Mouse (Mus musculus) frontal cortex, postnatal 36 days (tissue): ENCODE results near the gene Cr2.
A peak's percentile ranks its signal among the peaks of the same experiment; 100 is the strongest.
"Not testable (repeated sequence)": the region's sequence is repeated elsewhere in the genome, so short reads cannot be mapped to it uniquely, and the experiment has no call there.

Experiments used
- DNase-seq, 2 experiments: peaks; one replicate each; pipeline ENCODE4 v3.0.0; 2022; ENCODE audit warnings: low spot score in 2 of 2

Gene Cr2

DNA sequence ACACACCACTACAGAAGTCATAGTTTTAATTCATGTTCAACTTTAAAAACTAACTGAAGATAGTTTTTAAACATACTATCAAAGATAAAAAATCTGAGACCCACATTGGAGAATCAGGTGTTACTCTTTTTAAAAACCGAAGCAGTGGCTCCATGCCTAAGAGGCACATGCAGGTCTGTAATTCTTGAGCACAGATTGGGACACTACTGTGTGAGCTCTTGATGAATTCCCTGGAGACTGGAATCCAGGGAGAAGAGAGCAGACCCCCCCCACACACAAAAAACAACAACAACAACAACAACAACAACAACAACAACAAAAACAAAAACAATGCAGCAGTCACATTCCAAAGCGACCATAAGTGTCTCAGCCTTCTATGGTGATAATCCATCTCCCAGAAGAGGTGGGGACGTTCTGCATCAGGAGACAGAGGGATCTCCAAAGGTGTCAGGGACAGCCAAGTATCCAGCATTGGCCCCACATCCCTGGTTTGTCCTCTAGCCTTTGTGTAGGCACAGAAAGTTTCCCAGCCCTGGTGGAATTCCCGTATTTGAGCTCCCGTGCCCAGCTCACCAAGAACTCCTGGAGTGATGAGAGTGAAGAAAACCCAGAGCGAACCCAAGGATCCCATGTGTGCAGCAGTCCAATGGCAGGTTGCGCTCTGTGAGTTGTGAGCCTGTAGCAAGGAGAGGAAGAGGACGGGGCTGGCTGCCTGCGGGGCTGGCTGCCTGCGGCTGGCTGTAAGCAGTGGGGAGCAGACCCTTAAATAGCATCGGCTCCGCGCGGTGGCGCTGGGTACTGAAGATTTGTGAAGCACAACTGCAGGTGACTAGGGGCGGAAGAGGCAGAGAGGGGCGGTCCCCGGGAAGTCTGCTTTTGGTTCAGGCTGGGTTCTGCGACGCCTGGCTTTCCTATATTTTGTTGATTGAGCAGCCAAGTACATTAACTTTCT, at the start of gene Cr2:
TSS of gene Cr2 (minus strand) at position 737 of the 952 bp plus-strand sequence.
- peak; percentile 60 to 63 for DNase-seq

DNA sequence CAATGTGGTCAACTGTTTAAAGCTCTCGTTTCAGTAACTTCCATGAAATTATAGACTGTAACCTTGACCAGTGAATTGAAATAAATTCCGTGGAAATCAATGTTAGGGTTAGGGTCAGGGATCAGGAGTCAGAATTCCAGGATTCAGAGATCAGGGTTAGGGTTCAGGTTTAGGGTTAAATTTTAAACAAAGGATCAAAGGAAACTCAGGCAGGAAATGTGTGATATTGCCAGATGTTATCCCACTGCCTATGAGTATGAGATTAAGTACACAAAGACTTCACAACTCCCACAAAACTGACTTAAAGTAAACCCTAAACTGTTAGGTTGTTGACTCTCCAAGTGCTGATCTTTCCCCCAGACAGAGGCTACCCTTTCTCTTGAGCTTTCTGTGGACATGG, 45.3 kb upstream of the Cr2 start:
- no peak for DNase-seq

DNA sequence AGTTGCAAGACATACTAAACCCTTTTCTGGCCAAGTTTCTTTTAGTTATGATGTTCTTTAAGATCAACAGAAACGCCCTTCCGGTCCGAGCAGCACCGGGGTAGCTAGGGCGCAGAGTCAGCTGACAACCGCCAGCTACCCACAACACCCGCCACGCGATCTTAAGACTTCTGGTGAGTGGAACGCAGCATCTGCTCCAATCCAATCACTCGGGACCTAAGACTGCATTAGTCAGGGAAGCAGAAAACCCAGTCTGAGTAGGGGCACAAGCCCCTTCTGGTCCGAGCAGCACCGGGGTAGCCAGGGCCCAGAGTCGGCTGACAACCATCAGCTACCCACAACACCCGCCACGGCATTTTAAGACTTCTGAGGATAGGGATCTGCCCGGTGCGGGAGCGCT, 36.3 kb upstream of the Cr2 start:
- DNase-seq: not testable (repeated sequence)

DNA sequence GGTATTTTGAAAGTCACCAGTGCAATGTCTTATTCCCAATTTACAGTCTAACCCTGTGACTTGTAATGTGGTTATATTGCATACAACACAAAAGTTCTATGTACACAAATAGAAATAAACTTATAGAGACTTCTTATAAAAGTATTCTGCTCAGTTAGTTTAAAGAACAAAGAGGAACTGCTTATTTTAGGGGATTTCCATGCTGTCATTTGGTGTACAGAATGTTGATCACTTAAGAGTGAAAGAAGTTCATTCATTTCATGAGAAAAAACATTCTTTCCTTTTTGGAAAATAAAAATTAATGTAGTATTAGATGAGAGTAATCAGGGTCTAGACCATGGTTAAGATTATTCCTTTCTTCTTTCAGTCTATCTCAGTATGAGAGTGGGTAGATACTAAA, 8.2 kb upstream of the Cr2 start:
- no peak for DNase-seq

DNA sequence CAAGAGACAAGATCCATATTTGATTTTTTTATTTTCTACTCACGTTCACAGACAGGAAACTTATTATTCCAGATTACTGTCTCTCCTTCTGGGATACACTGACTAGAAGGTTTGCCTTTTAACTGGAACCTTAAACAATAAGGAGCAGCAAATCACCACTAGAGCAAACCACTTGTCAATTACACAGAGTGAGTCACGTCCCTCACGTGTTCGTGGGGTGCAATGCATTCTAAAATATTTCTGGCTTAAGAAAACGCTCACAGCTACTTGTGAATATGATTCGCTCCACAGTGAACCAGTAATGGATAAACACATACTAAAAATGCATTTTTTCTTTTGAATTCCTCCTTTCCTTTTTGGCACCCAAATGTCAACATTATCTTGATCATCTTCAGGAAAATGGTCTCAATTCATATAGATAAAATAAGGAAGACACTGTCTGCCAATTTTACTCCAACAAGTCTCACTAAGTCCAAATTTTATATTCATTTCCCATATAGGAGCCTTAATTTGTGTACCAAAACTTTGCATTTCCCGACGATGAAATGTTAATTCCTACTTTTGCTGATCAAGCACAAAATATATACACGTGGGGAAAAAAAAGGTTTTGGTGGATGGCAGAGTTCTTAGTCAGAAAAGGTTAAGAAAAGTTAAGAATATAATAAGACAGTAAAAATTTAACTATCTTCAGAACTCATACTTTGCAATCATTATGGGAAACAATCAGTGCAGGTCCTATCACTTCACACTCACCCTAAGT, 11.3 kb downstream of the Cr2 start:
- no peak for DNase-seq

DNA sequence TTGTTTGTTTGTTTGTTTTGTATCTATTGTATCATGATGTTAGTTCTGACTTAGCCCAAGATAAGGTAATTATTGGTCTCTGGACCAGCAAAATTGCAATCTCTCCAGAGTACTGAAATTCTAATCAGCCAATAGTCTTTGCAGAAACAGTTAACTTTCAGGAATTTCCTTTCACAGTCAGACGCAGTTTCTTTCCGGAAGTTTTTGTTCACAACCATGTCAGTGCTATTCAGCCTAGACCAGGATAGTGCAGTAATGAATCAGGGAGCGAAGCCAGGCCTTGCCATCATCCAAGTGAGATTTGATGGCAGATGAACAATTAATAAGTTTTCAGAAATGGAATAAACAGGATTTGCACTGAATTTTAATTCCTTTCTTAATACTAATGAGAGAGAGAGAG, 44.4 kb downstream of the Cr2 start:
- DNase-seq: no peak

DNA sequence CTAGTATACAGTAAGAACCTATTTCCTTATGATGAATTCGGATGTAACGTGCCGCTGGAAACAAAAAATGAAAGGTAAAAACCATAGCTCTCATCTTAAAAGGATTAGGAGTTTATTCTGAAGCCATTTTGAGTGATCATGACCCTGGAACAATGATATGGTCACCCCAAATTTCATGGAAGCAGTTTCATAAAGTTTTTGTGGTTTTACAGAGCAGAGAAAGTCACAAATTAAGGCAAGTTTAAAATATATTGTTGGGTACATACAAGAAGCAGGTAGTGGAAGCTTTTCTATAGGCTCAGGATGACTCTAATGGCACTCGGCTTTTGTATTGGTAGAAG, 44.9 kb downstream of the Cr2 start:
- DNase-seq: no peak

DNA sequence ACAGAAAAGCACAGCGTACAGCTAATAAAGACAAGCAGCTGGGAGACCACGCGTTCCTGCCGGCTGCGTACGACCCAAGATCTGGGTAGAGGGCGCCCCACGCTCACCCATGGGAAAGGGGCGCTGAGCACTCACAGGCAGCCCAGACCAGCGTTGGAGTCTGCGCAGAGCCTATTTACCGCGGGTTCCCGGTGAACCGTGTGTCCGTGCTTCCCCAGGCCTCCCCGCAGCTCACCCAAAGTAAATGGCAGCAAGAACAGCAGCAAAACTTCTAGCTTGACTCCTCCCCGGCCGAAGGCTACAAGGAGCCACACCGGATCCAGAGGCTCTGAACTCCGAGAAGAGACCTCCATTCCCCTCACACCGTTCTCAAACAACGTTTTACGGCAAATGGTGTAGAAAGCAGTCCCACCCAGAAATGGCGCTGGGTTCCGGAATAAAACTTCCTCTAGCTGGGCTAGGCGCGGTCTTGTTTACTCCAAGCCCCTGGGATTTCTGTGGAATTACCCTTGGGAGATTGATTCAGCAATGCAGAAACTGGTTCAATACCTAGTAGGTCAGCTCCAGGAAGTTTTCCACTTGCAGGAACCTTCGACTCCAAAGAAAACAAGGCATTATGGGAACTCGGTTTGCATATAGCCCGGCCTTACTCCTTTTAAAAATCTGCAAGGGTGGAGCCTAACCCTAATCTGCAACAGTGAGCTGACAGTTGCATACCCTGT, 45.4 kb downstream of the Cr2 start, which contains the start of gene Cr1l:
TSS of gene Cr1l (minus strand) at position 634 of the 722 bp plus-strand sequence.
- DNase-seq: peak; percentile 88 to 90

DNA sequence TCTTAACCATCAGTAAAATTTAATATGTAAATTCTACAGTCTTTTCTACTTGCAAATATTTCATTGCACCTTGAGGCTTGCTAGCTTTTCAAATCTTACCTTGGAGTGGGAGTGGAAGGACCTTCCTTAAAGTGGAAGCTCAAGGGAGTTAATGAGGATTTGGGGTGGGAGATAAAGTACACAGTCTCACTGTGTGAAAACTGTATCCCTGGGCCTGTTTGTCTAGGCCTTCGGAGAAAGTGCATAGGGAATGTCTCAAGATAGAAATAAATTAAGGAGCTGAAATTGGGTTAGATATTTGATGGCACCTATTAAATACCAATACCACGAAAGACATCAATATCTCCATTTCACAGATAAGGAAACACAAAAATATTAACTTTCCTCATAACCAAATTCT, 46.0 kb downstream of the Cr2 start:
- no peak for DNase-seq

DNA sequence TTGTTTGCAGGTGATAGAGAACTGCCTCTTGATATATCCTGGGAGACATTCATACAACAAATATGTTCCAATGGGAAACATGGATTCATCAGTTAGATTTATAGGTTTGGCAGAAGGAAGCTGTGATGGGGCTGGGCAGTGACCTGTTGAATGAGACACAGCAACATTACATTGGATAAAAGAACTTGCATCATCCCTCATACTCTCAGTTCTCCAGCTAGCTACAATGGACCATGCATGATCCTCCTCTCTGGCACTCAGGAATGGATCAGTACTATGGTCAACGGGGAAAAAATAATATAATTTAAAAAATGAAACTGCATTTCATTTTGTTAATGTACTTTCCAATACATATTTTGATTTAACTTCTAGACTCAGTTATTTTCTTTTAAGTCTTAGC, 46.6 kb downstream of the Cr2 start:
- DNase-seq: no peak

DNA sequence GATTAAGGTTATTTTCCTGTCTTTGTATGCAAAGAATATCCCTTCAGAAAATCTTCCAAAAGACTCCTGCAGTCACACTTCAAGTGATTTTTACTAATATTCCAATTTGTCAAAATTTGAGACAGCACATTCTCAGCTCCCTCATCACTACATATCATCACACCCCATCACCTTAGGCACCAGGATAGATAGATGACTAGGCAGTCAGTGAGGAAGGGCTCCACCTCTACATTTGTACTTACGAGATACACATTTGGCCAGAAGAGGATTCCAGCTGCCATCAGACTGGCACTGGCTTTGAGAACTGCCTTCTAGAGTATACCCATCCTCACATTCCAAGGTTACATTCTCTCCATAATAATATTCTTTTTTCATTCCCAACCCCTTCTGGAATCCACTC, 62.1 kb downstream of the Cr2 start:
- no peak for DNase-seq

DNA sequence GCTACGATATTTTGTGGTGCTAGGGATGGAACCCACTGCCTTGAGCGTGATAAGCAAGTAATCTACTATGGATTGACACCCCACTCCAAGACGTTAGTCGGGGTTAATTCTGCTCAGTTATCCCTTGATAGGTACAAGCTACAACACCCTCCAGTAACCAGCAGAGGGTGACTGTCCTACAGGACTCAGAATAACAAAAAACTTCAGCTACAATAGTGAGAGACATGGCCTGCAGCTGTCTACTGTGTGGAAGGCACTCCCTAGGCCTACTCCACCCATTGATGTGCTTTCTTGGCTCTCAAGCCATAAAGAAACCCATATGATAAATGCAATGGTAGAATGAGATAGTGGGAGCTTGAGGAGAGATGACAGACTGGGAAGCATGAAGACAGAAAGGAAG, 62.9 kb downstream of the Cr2 start:
- no peak for DNase-seq

DNA sequence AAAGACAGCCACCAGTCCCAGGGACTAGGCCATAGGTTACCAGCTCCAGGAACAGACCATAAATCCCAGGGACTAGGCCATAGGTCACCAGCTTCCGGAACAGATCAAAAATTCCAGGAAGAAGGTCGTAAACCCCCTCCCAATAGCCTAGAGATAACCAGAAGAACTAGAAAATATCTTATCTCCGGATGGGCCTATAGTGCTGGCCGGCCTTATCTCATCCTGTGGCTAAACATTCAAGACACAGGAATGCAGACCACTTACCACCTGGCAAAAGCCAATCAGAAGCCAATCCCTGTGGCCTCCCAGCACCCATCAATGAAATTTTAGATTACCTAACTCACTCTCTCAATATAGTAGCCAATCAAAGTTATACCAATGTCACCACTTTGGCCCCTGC, 75.8 kb downstream of the Cr2 start:
- DNase-seq: no peak

DNA sequence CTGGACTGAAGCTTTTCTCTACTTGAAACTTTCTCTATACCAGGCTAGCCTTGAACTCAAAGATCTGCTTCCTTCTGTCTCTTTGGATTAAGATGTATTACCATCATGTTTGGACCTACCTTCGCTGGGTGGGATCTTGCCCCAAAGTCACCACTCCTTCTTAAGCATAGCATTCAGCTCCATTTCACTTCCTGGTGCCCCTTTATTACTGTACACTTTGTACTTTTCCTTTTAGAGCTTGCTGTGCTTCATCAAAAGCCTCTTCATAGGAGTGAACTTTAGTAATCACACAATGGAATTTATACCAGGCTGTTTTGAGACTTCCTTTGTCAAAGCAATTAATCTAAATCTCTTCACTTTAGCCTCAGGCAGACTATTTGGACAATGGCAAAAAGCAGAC, 78.5 kb downstream of the Cr2 start:
- DNase-seq: no peak

DNA sequence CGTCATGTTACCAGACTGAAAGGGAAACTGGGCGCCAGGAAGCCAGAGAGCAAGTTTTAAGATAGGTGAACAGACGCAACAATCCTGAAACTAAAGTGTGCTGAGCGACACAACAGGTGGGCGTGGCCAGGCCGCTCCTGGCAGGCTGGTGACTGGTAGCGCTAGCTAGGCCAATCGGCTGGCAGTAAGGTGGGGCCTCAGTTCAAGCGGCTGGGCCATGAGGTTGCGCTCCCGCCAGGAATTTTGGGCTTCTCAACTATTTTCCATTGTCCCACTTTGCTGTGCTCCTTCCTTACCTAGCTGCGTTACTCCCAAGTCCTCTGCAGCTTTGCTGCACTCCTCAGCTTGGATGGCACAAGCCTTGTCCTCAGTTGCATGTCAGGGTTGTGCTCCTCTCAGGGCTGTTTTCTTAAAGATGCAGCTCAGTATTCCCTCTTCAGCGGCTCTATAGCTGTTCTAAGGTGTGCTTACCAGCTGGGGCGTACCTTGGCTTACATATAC, 84.2 kb downstream of the Cr2 start, which contains the start of gene Cd46:
TSS of gene Cd46 (minus strand) at position 30 of the 501 bp plus-strand sequence.
- DNase-seq: peak in 1 of 2 experiments; percentile 17

DNA sequence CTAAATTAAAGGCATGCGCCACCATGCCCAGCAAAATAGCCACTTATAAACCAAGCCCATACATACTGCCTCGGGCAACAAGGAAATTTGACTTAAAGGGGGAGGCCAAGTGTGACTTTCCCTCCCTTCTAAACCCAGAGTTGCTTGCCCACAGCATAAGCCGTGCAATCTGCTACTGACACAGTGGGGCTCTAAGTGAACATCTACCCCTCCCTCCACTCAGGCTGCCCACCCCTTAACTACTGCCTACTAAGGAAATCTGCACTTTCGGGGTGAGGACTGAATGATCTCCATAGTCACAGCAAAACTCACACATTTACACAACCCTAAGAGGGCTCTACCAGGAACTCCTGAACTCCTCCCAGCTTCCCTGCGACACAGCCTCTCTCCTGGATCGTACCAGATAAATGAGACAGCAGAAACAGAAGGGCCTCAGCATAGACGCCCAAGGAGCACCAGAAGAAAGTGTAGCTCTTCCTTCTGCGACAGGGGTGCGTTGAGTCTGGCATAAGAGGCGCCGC, 84.8 kb downstream of the Cr2 start:
- no peak for DNase-seq
